Mouse (Mus musculus) cerebellum, adult 2 months (tissue): ENCODE results near the gene Cdhr3.

Experiments
- CTCF ChIP-seq: fragments of 200-500 bp; IDR thresholded peaks from 2 replicates; pipeline ENCODE4 v1.5.1; 2011; ENCODE audit warnings: low read depth, mild to moderate bottlenecking, control low read depth, low read length, moderate library complexity, borderline replicate concordance; ENCODE audit not compliant: insufficient read depth
- POLR2A ChIP-seq: fragments of 200-500 bp; IDR thresholded peaks from 2 replicates; pipeline ENCODE4 v1.6.1; 2011; ENCODE audit warnings: low read length, control low read depth, borderline replicate concordance; ENCODE audit not compliant: insufficient read depth

DNA sequence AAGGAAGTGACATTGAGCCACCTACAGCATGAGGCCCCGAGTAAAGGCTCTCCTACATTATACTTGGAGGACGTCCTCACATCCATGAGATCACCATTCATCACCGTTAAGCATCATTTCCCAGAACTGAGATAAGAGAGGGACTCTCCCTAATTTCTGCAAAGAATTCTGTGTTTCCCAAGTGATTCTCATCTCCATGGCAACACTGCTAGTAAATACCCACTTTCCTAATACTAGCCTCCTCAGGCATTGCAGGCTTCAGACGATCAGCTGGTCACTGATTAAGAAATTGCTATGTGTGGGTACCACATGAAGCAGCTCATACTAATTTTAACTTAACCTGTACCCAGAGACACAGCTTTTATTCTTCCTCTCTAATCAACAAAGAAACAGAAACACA is 92.3 kb downstream of the Cdhr3 start:
- TF ChIP-seq CTCF (no peak), POLR2A (no peak)
